Mouse (Mus musculus): ENCODE measurements around the gene Ift80. TPM values are rescaled to one million over a fixed set of nuclear protein-coding genes. Genes with fewer than 3 reads are reported as not detected.
"Not testable (repeated sequence)": the region's sequence is repeated elsewhere in the genome, so short reads cannot be mapped to it uniquely, and the experiment has no call there.

Gene Ift80
- polyA plus RNA-seq, 1 experiment from 2014 or later: 16.9 TPM

DNA sequence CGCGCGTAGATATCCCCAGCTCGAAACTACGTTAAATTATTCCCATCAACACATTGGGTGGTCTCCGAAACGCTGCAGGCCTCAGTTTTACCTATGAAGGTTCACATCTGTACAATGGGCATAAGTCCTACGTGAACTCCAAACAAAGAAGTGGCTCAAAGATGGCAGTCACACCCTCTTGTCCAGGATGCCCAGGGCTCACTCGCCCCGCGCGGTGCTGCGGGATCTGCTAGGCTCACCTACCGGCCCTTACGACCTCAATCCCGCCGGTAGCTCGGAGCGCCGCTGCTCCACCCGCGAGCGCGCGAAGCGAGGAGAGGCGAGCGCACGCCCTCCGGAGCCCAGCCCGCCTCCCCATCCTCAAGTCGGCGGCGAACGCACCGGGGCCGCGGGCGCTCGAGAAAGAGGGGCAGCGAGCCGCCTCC lies 39.8 kb upstream of the Ift80 start:
- no peaks in the 10 kb centered on the region for H3K27me3 ChIP-seq (ENCODE audit: control insufficient read depth, insufficient read depth, low read length)
- peaks cover 4% of the 10 kb centered on the region for H3K36me3 ChIP-seq (ENCODE audit: control insufficient read depth, insufficient read depth, low read length)
- peak overlapping the region; percentile 90 for H3K27ac ChIP-seq (ENCODE audit: low read length)
- H3K9me3 ChIP-seq (ENCODE audit: control insufficient read depth, low read depth, low read length): no peaks in the 10 kb centered on the region; the same call in 1 of the 2 replicates
- peak; percentile 51 for ATAC-seq (ENCODE audit: insufficient number of reproducible peaks, insufficient read depth, low FRiP score, low read depth)
- under 1% methylated on average over 41 of the region's 42 CpGs for WGBS
- H3K4me2 ChIP-seq (replicated peaks; ENCODE audit: low read depth, low read length): peak overlapping the region; percentile 57
- peak overlapping the region; percentile 90 for H3K9ac ChIP-seq (replicated peaks; ENCODE audit: low read depth, low read length)
- H3K4me3 ChIP-seq (ENCODE audit: low read depth, low read length): peak overlapping the region; percentile 92
- peaks cover 13% of the 10 kb centered on the region for H3K4me1 ChIP-seq (ENCODE audit: control insufficient read depth, insufficient read depth, low read length)

DNA sequence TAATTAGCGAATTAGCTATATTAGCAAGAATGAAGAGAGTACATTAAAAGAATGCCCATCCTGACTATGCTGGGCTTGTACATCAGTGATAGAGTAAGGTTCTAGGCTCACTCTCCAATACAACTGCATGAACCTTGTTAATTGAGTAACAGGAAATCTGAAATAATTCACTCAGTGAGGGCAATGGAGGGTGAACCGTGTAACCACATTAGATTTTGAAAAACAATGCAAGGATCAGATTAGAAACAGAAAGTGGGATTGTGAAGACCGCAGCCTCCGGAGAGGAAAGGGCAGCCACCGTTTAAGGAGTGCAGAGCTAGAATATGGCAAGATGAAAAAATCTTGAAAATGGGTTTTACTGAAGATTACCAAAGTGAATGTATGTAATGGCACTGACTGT lies 36.9 kb upstream of the Ift80 start:
- no peak overlapping the region for H3K4me3 ChIP-seq (ENCODE audit: low read depth, low read length)
- no peaks in the 10 kb centered on the region for H3K27me3 ChIP-seq (ENCODE audit: control insufficient read depth, insufficient read depth, low read length)
- peaks cover 12% of the 10 kb centered on the region for H3K36me3 ChIP-seq (ENCODE audit: control insufficient read depth, insufficient read depth, low read length)
- H3K4me1 ChIP-seq (ENCODE audit: control insufficient read depth, insufficient read depth, low read length): peaks cover 13% of the 10 kb centered on the region
- WGBS: 78% methylated on average over 5 of the region's 5 CpGs
- no peak overlapping the region for H3K4me2 ChIP-seq (replicated peaks; ENCODE audit: low read depth, low read length)
- no peak overlapping the region for H3K9ac ChIP-seq (replicated peaks; ENCODE audit: low read depth, low read length)
- ATAC-seq (ENCODE audit: insufficient number of reproducible peaks, insufficient read depth, low FRiP score, low read depth): no peak
- no peaks in the 10 kb centered on the region; the same call in 1 of the 2 replicates for H3K9me3 ChIP-seq (ENCODE audit: control insufficient read depth, low read depth, low read length)
- no peak overlapping the region for H3K27ac ChIP-seq (ENCODE audit: low read length)

DNA sequence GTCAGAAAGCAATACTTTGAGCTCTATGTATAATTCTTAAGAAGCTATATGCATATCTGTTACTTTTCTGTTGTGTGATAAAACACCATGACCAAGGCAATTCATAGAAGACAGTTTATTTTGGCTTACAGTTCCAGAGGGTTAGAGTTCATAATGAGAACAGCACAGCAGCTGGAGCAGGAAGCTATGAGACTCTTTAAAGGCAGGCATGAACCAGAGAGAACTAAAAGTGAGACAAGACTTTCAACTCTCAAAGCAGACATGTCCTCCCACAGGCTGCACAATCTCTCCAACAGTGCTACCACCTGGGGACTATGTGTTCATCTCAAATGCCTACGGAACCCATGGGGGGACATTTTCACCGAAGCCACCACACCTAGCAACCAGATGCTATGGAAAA lies 35.7 kb upstream of the Ift80 start:
- no peak overlapping the region for H3K4me2 ChIP-seq (replicated peaks; ENCODE audit: low read depth, low read length)
- no peak overlapping the region for H3K4me3 ChIP-seq (ENCODE audit: low read depth, low read length)
- no peak for ATAC-seq (ENCODE audit: insufficient number of reproducible peaks, insufficient read depth, low FRiP score, low read depth)
- H3K36me3 ChIP-seq (ENCODE audit: control insufficient read depth, insufficient read depth, low read length): peaks cover 18% of the 10 kb centered on the region
- 92% methylated on average over 2 of the region's 2 CpGs for WGBS
- no peak overlapping the region for H3K27ac ChIP-seq (ENCODE audit: low read length)
- no peaks in the 10 kb centered on the region for H3K27me3 ChIP-seq (ENCODE audit: control insufficient read depth, insufficient read depth, low read length)
- H3K9ac ChIP-seq (replicated peaks; ENCODE audit: low read depth, low read length): no peak overlapping the region
- no peaks in the 10 kb centered on the region; the same call in 1 of the 2 replicates for H3K9me3 ChIP-seq (ENCODE audit: control insufficient read depth, low read depth, low read length)
- peaks cover 6% of the 10 kb centered on the region; the same call in 1 of the 2 replicates for H3K4me1 ChIP-seq (ENCODE audit: control insufficient read depth, insufficient read depth, low read length)

DNA sequence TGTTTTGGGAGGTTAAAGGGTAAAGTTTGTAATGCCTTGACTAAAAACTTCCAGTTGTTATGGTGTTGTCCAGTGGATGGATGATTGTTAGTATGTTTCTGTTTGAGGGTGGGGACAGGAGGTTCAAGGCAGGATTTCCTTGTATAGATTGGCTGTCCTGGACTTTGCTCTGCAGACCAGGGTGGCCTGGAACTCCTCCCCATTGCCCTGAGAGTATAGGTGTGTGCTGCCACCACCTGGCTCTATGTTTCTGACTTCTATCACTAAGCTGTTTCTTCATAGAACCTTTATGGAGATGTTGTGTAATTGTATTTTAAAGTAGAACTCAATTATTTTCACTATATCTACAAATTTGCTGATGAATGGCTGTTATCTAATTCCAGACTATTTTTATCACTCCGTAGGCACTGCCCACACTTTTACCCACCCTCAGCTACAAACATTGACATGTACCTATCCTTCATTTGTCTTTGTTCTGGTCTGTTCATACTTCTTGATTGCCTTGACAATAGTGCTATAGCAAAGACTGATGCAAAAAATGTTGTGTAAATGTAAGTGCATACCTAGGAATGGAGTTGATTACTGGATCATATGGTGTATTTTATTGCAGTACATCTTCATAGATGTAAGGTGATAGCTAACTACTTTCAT lies 21.9 kb upstream of the Ift80 start:
- ATAC-seq (ENCODE audit: insufficient number of reproducible peaks, insufficient read depth, low FRiP score, low read depth): no peak
- Histone ChIP-seq H3K27me3 (ENCODE audit: control insufficient read depth, insufficient read depth, low read length) (no peaks in the 10 kb centered on the region), H3K4me1 (ENCODE audit: control insufficient read depth, insufficient read depth, low read length) (no peaks in the 10 kb centered on the region), H3K9me3 (ENCODE audit: control insufficient read depth, low read depth, low read length) (no peaks in the 10 kb centered on the region), H3K9ac (replicated peaks; ENCODE audit: low read depth, low read length) (no peak overlapping the region), H3K4me3 (ENCODE audit: low read depth, low read length) (no peak overlapping the region), H3K4me2 (replicated peaks; ENCODE audit: low read depth, low read length) (no peak overlapping the region), H3K36me3 (ENCODE audit: control insufficient read depth, insufficient read depth, low read length) (peaks cover 68% of the 10 kb centered on the region), H3K27ac (ENCODE audit: low read length) (no peak overlapping the region)
- WGBS: 87% methylated on average over 1 of the region's 1 CpGs

DNA sequence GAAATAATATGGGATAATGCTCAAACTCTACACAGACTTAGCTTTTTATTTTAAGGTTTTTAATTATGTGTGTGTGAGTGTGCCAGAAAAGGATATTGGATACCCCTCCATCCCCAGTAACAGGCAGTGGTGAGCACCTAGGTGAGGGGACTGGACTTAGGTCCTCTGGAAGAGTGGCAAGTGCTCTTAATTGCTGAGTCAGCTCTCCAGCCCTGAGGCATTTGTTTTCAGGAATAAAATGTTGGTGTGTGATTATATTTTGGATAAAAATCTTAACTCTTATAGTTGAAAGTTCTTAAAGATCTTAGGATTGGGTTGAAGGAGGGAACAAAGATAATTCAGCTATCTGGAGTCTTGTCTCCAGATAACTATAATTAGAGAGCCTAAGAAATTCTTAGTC lies 16.4 kb upstream of the Ift80 start:
- Histone ChIP-seq H3K27ac (ENCODE audit: low read length) (no peak overlapping the region), H3K9me3 (ENCODE audit: control insufficient read depth, low read depth, low read length) (no peaks in the 10 kb centered on the region), H3K4me1 (ENCODE audit: control insufficient read depth, insufficient read depth, low read length) (no peaks in the 10 kb centered on the region), H3K4me2 (replicated peaks; ENCODE audit: low read depth, low read length) (no peak overlapping the region), H3K27me3 (ENCODE audit: control insufficient read depth, insufficient read depth, low read length) (no peaks in the 10 kb centered on the region), H3K9ac (replicated peaks; ENCODE audit: low read depth, low read length) (no peak overlapping the region), H3K4me3 (ENCODE audit: low read depth, low read length) (no peak overlapping the region), H3K36me3 (ENCODE audit: control insufficient read depth, insufficient read depth, low read length) (peaks cover 61% of the 10 kb centered on the region)
- no peak for ATAC-seq (ENCODE audit: insufficient number of reproducible peaks, insufficient read depth, low FRiP score, low read depth)

DNA sequence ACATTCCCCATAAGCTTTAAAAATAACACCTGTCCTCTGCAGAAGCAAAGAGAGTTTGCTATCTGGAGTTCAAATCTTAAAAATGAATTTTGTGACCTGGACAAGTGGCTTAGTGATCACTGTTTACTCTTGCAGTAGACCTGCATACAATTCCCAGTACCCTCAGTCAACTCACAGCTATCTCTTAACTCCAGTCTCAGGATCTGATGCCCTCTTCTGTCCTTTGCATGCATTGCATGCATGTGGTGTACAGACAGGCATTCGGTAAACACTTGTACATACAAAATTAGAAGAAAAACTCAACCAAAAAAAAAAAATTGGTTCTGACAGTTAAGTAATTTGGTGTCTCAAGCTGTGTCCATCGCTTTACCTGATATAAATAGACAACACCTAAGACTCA lies 15.9 kb upstream of the Ift80 start:
- no peak for ATAC-seq (ENCODE audit: insufficient number of reproducible peaks, insufficient read depth, low FRiP score, low read depth)
- Histone ChIP-seq H3K27ac (ENCODE audit: low read length) (no peak overlapping the region), H3K9ac (replicated peaks; ENCODE audit: low read depth, low read length) (no peak overlapping the region), H3K4me2 (replicated peaks; ENCODE audit: low read depth, low read length) (no peak overlapping the region), H3K36me3 (ENCODE audit: control insufficient read depth, insufficient read depth, low read length) (peaks cover 56% of the 10 kb centered on the region), H3K4me1 (ENCODE audit: control insufficient read depth, insufficient read depth, low read length) (no peaks in the 10 kb centered on the region), H3K4me3 (ENCODE audit: low read depth, low read length) (no peak overlapping the region), H3K27me3 (ENCODE audit: control insufficient read depth, insufficient read depth, low read length) (no peaks in the 10 kb centered on the region), H3K9me3 (ENCODE audit: control insufficient read depth, low read depth, low read length) (no peaks in the 10 kb centered on the region)
- WGBS: 95% methylated on average over 2 of the region's 2 CpGs

DNA sequence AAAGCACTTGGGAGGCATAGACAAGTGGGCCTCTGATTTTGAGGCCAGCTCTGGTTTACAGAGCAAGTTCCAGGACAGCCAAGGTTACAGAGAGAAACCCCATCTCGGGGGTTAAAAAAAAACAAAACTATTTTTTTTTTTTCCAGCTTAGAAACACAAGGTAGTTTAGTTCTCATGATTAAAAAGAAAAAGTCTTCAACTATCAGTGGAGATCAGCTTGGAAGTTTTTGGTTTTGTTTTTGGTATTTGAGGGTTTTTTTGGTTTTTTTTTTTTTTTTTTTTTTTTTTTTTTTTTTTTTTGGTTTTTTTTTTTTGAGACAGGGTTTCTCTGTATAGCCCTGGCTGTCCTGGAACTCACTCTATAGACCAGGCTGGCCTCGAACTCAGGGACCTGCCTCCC lies 14.3 kb upstream of the Ift80 start:
- not testable (repeated sequence) for H3K4me3 ChIP-seq (ENCODE audit: low read depth, low read length); H3K27me3 ChIP-seq (ENCODE audit: control insufficient read depth, insufficient read depth, low read length); H3K27ac ChIP-seq (ENCODE audit: low read length); H3K9ac ChIP-seq (replicated peaks; ENCODE audit: low read depth, low read length); H3K4me1 ChIP-seq (ENCODE audit: control insufficient read depth, insufficient read depth, low read length); ATAC-seq (ENCODE audit: insufficient number of reproducible peaks, insufficient read depth, low FRiP score, low read depth); H3K9me3 ChIP-seq (ENCODE audit: control insufficient read depth, low read depth, low read length); H3K4me2 ChIP-seq (replicated peaks; ENCODE audit: low read depth, low read length)
- 95% methylated on average over 2 of the region's 2 CpGs for WGBS
- H3K36me3 ChIP-seq (ENCODE audit: control insufficient read depth, insufficient read depth, low read length): peaks cover 52% of the 10 kb centered on the region

DNA sequence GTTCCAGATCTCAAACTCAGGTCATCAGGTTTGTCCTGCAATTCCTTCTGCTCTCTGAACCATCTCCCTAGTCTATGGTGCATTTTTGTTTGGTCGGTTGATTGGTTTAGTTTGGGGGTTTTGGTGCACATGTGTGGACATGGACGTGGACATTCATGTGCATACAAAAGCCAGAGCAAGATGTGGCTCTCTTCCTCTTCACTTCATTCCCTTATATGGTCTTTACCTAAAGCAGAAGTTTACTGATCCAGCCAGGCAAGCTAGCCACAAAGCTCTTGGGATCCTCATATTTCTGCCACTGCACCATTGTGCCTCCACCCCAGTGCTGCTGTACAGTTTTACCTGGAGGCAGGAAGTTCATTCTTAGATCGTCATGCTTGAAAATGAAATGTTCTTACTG lies 12.8 kb upstream of the Ift80 start:
- no peaks in the 10 kb centered on the region for H3K27me3 ChIP-seq (ENCODE audit: control insufficient read depth, insufficient read depth, low read length)
- H3K4me3 ChIP-seq (ENCODE audit: low read depth, low read length): no peak overlapping the region
- H3K27ac ChIP-seq (ENCODE audit: low read length): no peak overlapping the region
- ATAC-seq (ENCODE audit: insufficient number of reproducible peaks, insufficient read depth, low FRiP score, low read depth): no peak
- 85% methylated on average over 3 of the region's 3 CpGs for WGBS
- no peak overlapping the region for H3K4me2 ChIP-seq (replicated peaks; ENCODE audit: low read depth, low read length)
- peaks cover 49% of the 10 kb centered on the region for H3K36me3 ChIP-seq (ENCODE audit: control insufficient read depth, insufficient read depth, low read length)
- no peaks in the 10 kb centered on the region for H3K9me3 ChIP-seq (ENCODE audit: control insufficient read depth, low read depth, low read length)
- no peaks in the 10 kb centered on the region for H3K4me1 ChIP-seq (ENCODE audit: control insufficient read depth, insufficient read depth, low read length)
- no peak overlapping the region for H3K9ac ChIP-seq (replicated peaks; ENCODE audit: low read depth, low read length)

DNA sequence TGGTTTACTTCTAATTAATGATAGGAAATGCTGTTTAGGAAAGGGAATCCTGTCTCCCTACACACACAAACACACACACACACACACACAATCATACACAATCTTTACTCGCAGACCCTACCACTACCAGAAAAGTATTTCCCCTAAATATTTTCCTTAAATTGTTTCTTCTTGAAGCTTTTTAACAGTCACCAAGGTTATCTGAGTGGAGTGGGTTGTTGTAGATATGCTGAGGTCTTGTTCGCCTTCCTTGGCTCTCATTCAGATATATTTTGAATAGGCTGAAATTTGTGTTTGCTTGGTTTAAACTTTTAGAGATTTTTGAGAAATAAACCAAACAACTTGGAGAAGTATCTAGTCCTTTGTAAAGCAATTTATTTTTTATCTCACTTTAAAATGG lies 4.5 kb upstream of the Ift80 start:
- H3K9me3 ChIP-seq (ENCODE audit: control insufficient read depth, low read depth, low read length): no peaks in the 10 kb centered on the region
- H3K4me3 ChIP-seq (ENCODE audit: low read depth, low read length): no peak overlapping the region
- peaks cover 5% of the 10 kb centered on the region for H3K4me1 ChIP-seq (ENCODE audit: control insufficient read depth, insufficient read depth, low read length)
- no peaks in the 10 kb centered on the region for H3K27me3 ChIP-seq (ENCODE audit: control insufficient read depth, insufficient read depth, low read length)
- no peak overlapping the region for H3K9ac ChIP-seq (replicated peaks; ENCODE audit: low read depth, low read length)
- H3K4me2 ChIP-seq (replicated peaks; ENCODE audit: low read depth, low read length): no peak overlapping the region
- H3K36me3 ChIP-seq (ENCODE audit: control insufficient read depth, insufficient read depth, low read length): peaks cover 12% of the 10 kb centered on the region
- ATAC-seq (ENCODE audit: insufficient number of reproducible peaks, insufficient read depth, low FRiP score, low read depth): no peak
- 80% methylated on average over 2 of the region's 2 CpGs for WGBS
- no peak overlapping the region for H3K27ac ChIP-seq (ENCODE audit: low read length)
